Mouse (Mus musculus): ENCODE measurements around the gene Efcab14.

Gene Efcab14

GRCm38 (mm10) chr4:115820199-115820598, 82.7 kb downstream of the Efcab14 start:
- Histone ChIP-seq H3K4me1 (replicated peaks; ENCODE audit: low read depth, low read length) (peaks cover 33% of the 10 kb centered on the region), H3K4me3 (replicated peaks; ENCODE audit: low read length) (no peak overlapping the region), H3K9me3 (ENCODE audit: low read length) (no peaks in the 10 kb centered on the region), H3K27me3 (ENCODE audit: insufficient read depth, low read length) (no peaks in the 10 kb centered on the region), H3K36me3 (ENCODE audit: insufficient read depth, low read length) (peaks cover 26% of the 10 kb centered on the region)
- no peak for TF ChIP-seq NANOG (IDR thresholded peaks at IDR 0.05; ENCODE audit: borderline replicate concordance, low read length)
- no peak for TF ChIP-seq POU5F1 (IDR thresholded peaks at IDR 0.05; ENCODE audit: borderline replicate concordance, low read length)
- no peak for TF ChIP-seq CTCF (conservative IDR thresholded peaks at IDR 0.05; ENCODE audit: low read length)

- TF ChIP-seq NANOG (IDR thresholded peaks at IDR 0.05; ENCODE audit: borderline replicate concordance, low read length) (no peak), CTCF (conservative IDR thresholded peaks at IDR 0.05; ENCODE audit: low read length) (no peak)
- Histone ChIP-seq H3K4me1 (replicated peaks; ENCODE audit: low read depth, low read length) (peaks cover 33% of the 10 kb centered on the region), H3K4me3 (replicated peaks; ENCODE audit: low read length) (no peak overlapping the region), H3K9me3 (ENCODE audit: low read length) (no peaks in the 10 kb centered on the region), H3K36me3 (ENCODE audit: insufficient read depth, low read length) (peaks cover 18% of the 10 kb centered on the region), H3K27me3 (ENCODE audit: insufficient read depth, low read length) (no peaks in the 10 kb centered on the region)
These were observed 83.4 kb downstream of the Efcab14 start for GRCm38 (mm10) chr4:115820944-115821343.

- Histone ChIP-seq H3K9me3 (ENCODE audit: low read length) (no peaks in the 10 kb centered on the region), H3K4me3 (replicated peaks; ENCODE audit: low read length) (no peak overlapping the region), H3K36me3 (ENCODE audit: insufficient read depth, low read length) (peaks cover 13% of the 10 kb centered on the region), H3K27me3 (ENCODE audit: insufficient read depth, low read length) (no peaks in the 10 kb centered on the region), H3K4me1 (replicated peaks; ENCODE audit: low read depth, low read length) (peaks cover 35% of the 10 kb centered on the region)
- TF ChIP-seq NANOG (IDR thresholded peaks at IDR 0.05; ENCODE audit: borderline replicate concordance, low read length), result no peak
- TF ChIP-seq CTCF (conservative IDR thresholded peaks at IDR 0.05; ENCODE audit: low read length), result no peak
These were observed 83.9 kb downstream of the Efcab14 start for GRCm38 (mm10) chr4:115821431-115821830.

- Histone ChIP-seq H3K27me3 (ENCODE audit: insufficient read depth, low read length) (peaks cover under 1% of the 10 kb centered on the region; the same call in 1 of the 2 replicates), H3K36me3 (ENCODE audit: insufficient read depth, low read length) (peaks cover 9% of the 10 kb centered on the region), H3K4me3 (replicated peaks; ENCODE audit: low read length) (no peak overlapping the region), H3K4me1 (replicated peaks; ENCODE audit: low read depth, low read length) (peaks cover 40% of the 10 kb centered on the region), H3K9me3 (ENCODE audit: low read length) (no peaks in the 10 kb centered on the region)
- TF ChIP-seq POU5F1 (IDR thresholded peaks at IDR 0.05; ENCODE audit: borderline replicate concordance, low read length), result no peak
- no peak for TF ChIP-seq NANOG (IDR thresholded peaks at IDR 0.05; ENCODE audit: borderline replicate concordance, low read length)
- no peak for TF ChIP-seq CTCF (conservative IDR thresholded peaks at IDR 0.05; ENCODE audit: low read length)
These were observed 84.4 kb downstream of the Efcab14 start for GRCm38 (mm10) chr4:115821928-115822327.

GRCm38 (mm10) chr4:115824178-115824577, 86.6 kb downstream of the Efcab14 start:
- TF ChIP-seq POU5F1 (IDR thresholded peaks at IDR 0.05; ENCODE audit: borderline replicate concordance, low read length) (no peak), CTCF (conservative IDR thresholded peaks at IDR 0.05; ENCODE audit: low read length) (no peak), NANOG (IDR thresholded peaks at IDR 0.05; ENCODE audit: borderline replicate concordance, low read length) (no peak)
- Histone ChIP-seq H3K4me1 (replicated peaks; ENCODE audit: low read depth, low read length) (peaks cover 56% of the 10 kb centered on the region), H3K27me3 (ENCODE audit: insufficient read depth, low read length) (peaks cover 5% of the 10 kb centered on the region; the same call in 1 of the 2 replicates), H3K4me3 (replicated peaks; ENCODE audit: low read length) (no peak overlapping the region), H3K9me3 (ENCODE audit: low read length) (no peaks in the 10 kb centered on the region), H3K36me3 (ENCODE audit: insufficient read depth, low read length) (peaks cover 8% of the 10 kb centered on the region; the same call in 1 of the 2 replicates)

- Histone ChIP-seq H3K4me3 (replicated peaks; ENCODE audit: low read length) (no peak overlapping the region), H3K27me3 (ENCODE audit: insufficient read depth, low read length) (peaks cover 14% of the 10 kb centered on the region), H3K4me1 (replicated peaks; ENCODE audit: low read depth, low read length) (peaks cover 59% of the 10 kb centered on the region), H3K9me3 (ENCODE audit: low read length) (no peaks in the 10 kb centered on the region), H3K36me3 (ENCODE audit: insufficient read depth, low read length) (0 out of 2 replicates have a peak, but pooled peaks cover under 1% of the 10 kb centered on the region)
- TF ChIP-seq POU5F1 (IDR thresholded peaks at IDR 0.05; ENCODE audit: borderline replicate concordance, low read length) (no peak), CTCF (conservative IDR thresholded peaks at IDR 0.05; ENCODE audit: low read length) (no peak), NANOG (IDR thresholded peaks at IDR 0.05; ENCODE audit: borderline replicate concordance, low read length) (no peak)
These were observed 87.7 kb downstream of the Efcab14 start for GRCm38 (mm10) chr4:115825271-115825670.
